Mouse (Mus musculus): ENCODE data around the gene Fuca1. TPM values are rescaled to one million over a fixed set of nuclear protein-coding genes. Genes with fewer than 3 reads are reported as not detected.

Gene Fuca1
- polyA plus RNA-seq, 1 experiment, result 41.7 TPM

GRCm38 (mm10) chr4:135943389-135943788, 22.9 kb downstream of the Fuca1 start:
- DNase-seq (ENCODE audit: low read depth), result no peak
- TF ChIP-seq CTCF (IDR thresholded peaks at IDR 0.05; ENCODE audit: borderline replicate concordance, extremely low read depth, insufficient read depth, insufficient read length) (no peak), POLR2A (IDR thresholded peaks at IDR 0.05; ENCODE audit: borderline replicate concordance, extremely low read depth, insufficient read depth, insufficient read length, poor library complexity, severe bottlenecking) (no peak)

GRCm38 (mm10) chr4:135945706-135946105, 25.2 kb downstream of the Fuca1 start:
- no peak for DNase-seq (ENCODE audit: low read depth)
- TF ChIP-seq CTCF (IDR thresholded peaks at IDR 0.05; ENCODE audit: borderline replicate concordance, extremely low read depth, insufficient read depth, insufficient read length), result no peak
- TF ChIP-seq POLR2A (IDR thresholded peaks at IDR 0.05; ENCODE audit: borderline replicate concordance, extremely low read depth, insufficient read depth, insufficient read length, poor library complexity, severe bottlenecking), result no peak

- peak; percentile 97 for DNase-seq (ENCODE audit: low read depth)
- TF ChIP-seq CTCF (IDR thresholded peaks at IDR 0.05; ENCODE audit: borderline replicate concordance, extremely low read depth, insufficient read depth, insufficient read length) (no peak), POLR2A (IDR thresholded peaks at IDR 0.05; ENCODE audit: borderline replicate concordance, extremely low read depth, insufficient read depth, insufficient read length, poor library complexity, severe bottlenecking) (peak; percentile 52; the same call in 1 of the 2 replicates)
Measured at GRCm38 (mm10) chr4:135946278-135946658, 25.7 kb downstream of the Fuca1 start, which contains the start of gene Hmgcl. Gene Hmgcl (plus strand): TSS chr4:135946448.

- TF ChIP-seq POLR2A (IDR thresholded peaks at IDR 0.05; ENCODE audit: borderline replicate concordance, extremely low read depth, insufficient read depth, insufficient read length, poor library complexity, severe bottlenecking), result no peak
- no peak for TF ChIP-seq CTCF (IDR thresholded peaks at IDR 0.05; ENCODE audit: borderline replicate concordance, extremely low read depth, insufficient read depth, insufficient read length)
- DNase-seq (ENCODE audit: low read depth), result peak; percentile 38
Measured at GRCm38 (mm10) chr4:135946659-135947301, 26.2 kb downstream of the Fuca1 start.

GRCm38 (mm10) chr4:135948142-135948541, 27.6 kb downstream of the Fuca1 start:
- TF ChIP-seq POLR2A (IDR thresholded peaks at IDR 0.05; ENCODE audit: borderline replicate concordance, extremely low read depth, insufficient read depth, insufficient read length, poor library complexity, severe bottlenecking) (no peak), CTCF (IDR thresholded peaks at IDR 0.05; ENCODE audit: borderline replicate concordance, extremely low read depth, insufficient read depth, insufficient read length) (no peak)
- DNase-seq (ENCODE audit: low read depth), result no peak

- DNase-seq (ENCODE audit: low read depth), result no peak
- TF ChIP-seq CTCF (IDR thresholded peaks at IDR 0.05; ENCODE audit: borderline replicate concordance, extremely low read depth, insufficient read depth, insufficient read length), result no peak
- no peak for TF ChIP-seq POLR2A (IDR thresholded peaks at IDR 0.05; ENCODE audit: borderline replicate concordance, extremely low read depth, insufficient read depth, insufficient read length, poor library complexity, severe bottlenecking)
Measured at GRCm38 (mm10) chr4:135949475-135949874, 28.9 kb downstream of the Fuca1 start.

GRCm38 (mm10) chr4:135949911-135950310, 29.4 kb downstream of the Fuca1 start:
- peak; percentile 13 for DNase-seq (ENCODE audit: low read depth)
- TF ChIP-seq POLR2A (IDR thresholded peaks at IDR 0.05; ENCODE audit: borderline replicate concordance, extremely low read depth, insufficient read depth, insufficient read length, poor library complexity, severe bottlenecking) (no peak), CTCF (IDR thresholded peaks at IDR 0.05; ENCODE audit: borderline replicate concordance, extremely low read depth, insufficient read depth, insufficient read length) (no peak)

GRCm38 (mm10) chr4:135950365-135950764, 29.8 kb downstream of the Fuca1 start:
- DNase-seq (ENCODE audit: low read depth), result no peak
- TF ChIP-seq CTCF (IDR thresholded peaks at IDR 0.05; ENCODE audit: borderline replicate concordance, extremely low read depth, insufficient read depth, insufficient read length) (no peak), POLR2A (IDR thresholded peaks at IDR 0.05; ENCODE audit: borderline replicate concordance, extremely low read depth, insufficient read depth, insufficient read length, poor library complexity, severe bottlenecking) (no peak)

- TF ChIP-seq POLR2A (IDR thresholded peaks at IDR 0.05; ENCODE audit: borderline replicate concordance, extremely low read depth, insufficient read depth, insufficient read length, poor library complexity, severe bottlenecking) (no peak), CTCF (IDR thresholded peaks at IDR 0.05; ENCODE audit: borderline replicate concordance, extremely low read depth, insufficient read depth, insufficient read length) (peak; percentile 30; the same call in 1 of the 2 replicates)
- DNase-seq (ENCODE audit: low read depth), result no peak
Measured at GRCm38 (mm10) chr4:135951505-135951904, 31.0 kb downstream of the Fuca1 start.

- no peak for TF ChIP-seq CTCF (IDR thresholded peaks at IDR 0.05; ENCODE audit: borderline replicate concordance, extremely low read depth, insufficient read depth, insufficient read length)
- TF ChIP-seq POLR2A (IDR thresholded peaks at IDR 0.05; ENCODE audit: borderline replicate concordance, extremely low read depth, insufficient read depth, insufficient read length, poor library complexity, severe bottlenecking), result no peak
- DNase-seq (ENCODE audit: low read depth), result no peak
Measured at GRCm38 (mm10) chr4:135953179-135953578, 32.6 kb downstream of the Fuca1 start.

- TF ChIP-seq POLR2A (IDR thresholded peaks at IDR 0.05; ENCODE audit: borderline replicate concordance, extremely low read depth, insufficient read depth, insufficient read length, poor library complexity, severe bottlenecking) (no peak), CTCF (IDR thresholded peaks at IDR 0.05; ENCODE audit: borderline replicate concordance, extremely low read depth, insufficient read depth, insufficient read length) (peak; percentile 85)
- peak; percentile 77 for DNase-seq (ENCODE audit: low read depth)
Measured at GRCm38 (mm10) chr4:135954241-135954640, 33.7 kb downstream of the Fuca1 start.

- no peak for DNase-seq (ENCODE audit: low read depth)
- TF ChIP-seq CTCF (IDR thresholded peaks at IDR 0.05; ENCODE audit: borderline replicate concordance, extremely low read depth, insufficient read depth, insufficient read length) (no peak), POLR2A (IDR thresholded peaks at IDR 0.05; ENCODE audit: borderline replicate concordance, extremely low read depth, insufficient read depth, insufficient read length, poor library complexity, severe bottlenecking) (no peak)
Measured at GRCm38 (mm10) chr4:135955886-135956285, 35.4 kb downstream of the Fuca1 start.
